Mouse (Mus musculus): ENCODE measurements around the gene Ptprt. TPM values are rescaled to one million over a fixed set of nuclear protein-coding genes. Genes with fewer than 3 reads are reported as not detected.

Ptprt gene
- polyA plus RNA-seq, 1 experiment from 2014 or later: 15.0 TPM

- H3K9ac ChIP-seq: no peak overlapping the region
- no peaks in the 10 kb centered on the region for H3K27me3 ChIP-seq (replicated peaks)
- no peaks in the 10 kb centered on the region for H3K36me3 ChIP-seq (replicated peaks)
- H3K4me2 ChIP-seq: no peak overlapping the region
- H3K4me3 ChIP-seq: no peak overlapping the region
- no peaks in the 10 kb centered on the region; the same call in 1 of the 2 replicates for H3K4me1 ChIP-seq
- H3K27ac ChIP-seq: no peak overlapping the region
- 77% methylated on average over 6 of the region's 6 CpGs for WGBS
- no peaks in the 10 kb centered on the region for H3K9me3 ChIP-seq
- ATAC-seq (replicated peaks): no peak
Measured at GRCm38 (mm10) chr2:162394601-162395000, 266.3 kb downstream of the Ptprt start.

- ATAC-seq (replicated peaks): 0 out of 2 replicates have a peak, but pooled peaks have one; percentile 27
- 59% methylated on average over 4 of the region's 4 CpGs for WGBS
- Histone ChIP-seq H3K4me1 (no peaks in the 10 kb centered on the region), H3K36me3 (replicated peaks) (no peaks in the 10 kb centered on the region), H3K4me3 (no peak overlapping the region), H3K27ac (no peak overlapping the region), H3K9me3 (no peaks in the 10 kb centered on the region), H3K27me3 (replicated peaks) (no peaks in the 10 kb centered on the region), H3K9ac (no peak overlapping the region), H3K4me2 (no peak overlapping the region)
Measured at GRCm38 (mm10) chr2:162391834-162392233, 269.1 kb downstream of the Ptprt start.

GRCm38 (mm10) chr2:162377309-162377708, 283.6 kb downstream of the Ptprt start:
- Histone ChIP-seq H3K9me3 (no peaks in the 10 kb centered on the region), H3K4me2 (no peak overlapping the region), H3K27me3 (replicated peaks) (no peaks in the 10 kb centered on the region), H3K4me1 (no peaks in the 10 kb centered on the region), H3K27ac (no peak overlapping the region), H3K4me3 (no peak overlapping the region), H3K36me3 (replicated peaks) (no peaks in the 10 kb centered on the region), H3K9ac (no peak overlapping the region)
- peak; percentile 63 for ATAC-seq (replicated peaks)
- WGBS: 24% methylated on average over 7 of the region's 7 CpGs

- Histone ChIP-seq H3K36me3 (replicated peaks) (no peaks in the 10 kb centered on the region), H3K4me1 (peaks cover 5% of the 10 kb centered on the region; the same call in 1 of the 2 replicates), H3K9me3 (no peaks in the 10 kb centered on the region), H3K4me2 (no peak overlapping the region), H3K9ac (no peak overlapping the region), H3K27ac (no peak overlapping the region), H3K4me3 (no peak overlapping the region), H3K27me3 (replicated peaks) (no peaks in the 10 kb centered on the region)
- no peak for ATAC-seq (replicated peaks)
- 72% methylated on average over 1 of the region's 1 CpGs for WGBS
Measured at GRCm38 (mm10) chr2:162349047-162349446, 311.9 kb downstream of the Ptprt start.

GRCm38 (mm10) chr2:162341846-162342245, 319.1 kb downstream of the Ptprt start:
- H3K4me1 ChIP-seq: no peaks in the 10 kb centered on the region
- H3K4me3 ChIP-seq: no peak overlapping the region
- no peak for ATAC-seq (replicated peaks)
- no peak overlapping the region for H3K27ac ChIP-seq
- H3K9me3 ChIP-seq: no peaks in the 10 kb centered on the region
- H3K36me3 ChIP-seq (replicated peaks): no peaks in the 10 kb centered on the region
- H3K4me2 ChIP-seq: no peak overlapping the region
- H3K27me3 ChIP-seq (replicated peaks): no peaks in the 10 kb centered on the region
- 70% methylated on average over 2 of the region's 2 CpGs for WGBS
- H3K9ac ChIP-seq: no peak overlapping the region

- no peaks in the 10 kb centered on the region for H3K4me1 ChIP-seq
- no peak overlapping the region for H3K27ac ChIP-seq
- no peak overlapping the region for H3K9ac ChIP-seq
- WGBS: 58% methylated on average over 1 of the region's 1 CpGs
- H3K4me3 ChIP-seq: no peak overlapping the region
- no peak overlapping the region for H3K4me2 ChIP-seq
- H3K9me3 ChIP-seq: no peaks in the 10 kb centered on the region
- H3K36me3 ChIP-seq (replicated peaks): no peaks in the 10 kb centered on the region
- H3K27me3 ChIP-seq (replicated peaks): no peaks in the 10 kb centered on the region
- no peak for ATAC-seq (replicated peaks)
Measured at GRCm38 (mm10) chr2:162340231-162340630, 320.7 kb downstream of the Ptprt start.

- no peak overlapping the region for H3K4me2 ChIP-seq
- WGBS: 27% methylated on average over 5 of the region's 5 CpGs
- H3K27me3 ChIP-seq (replicated peaks): no peaks in the 10 kb centered on the region
- no peaks in the 10 kb centered on the region for H3K36me3 ChIP-seq (replicated peaks)
- H3K9ac ChIP-seq: no peak overlapping the region
- ATAC-seq (replicated peaks): no peak
- H3K27ac ChIP-seq: no peak overlapping the region
- peaks cover 14% of the 10 kb centered on the region for H3K4me1 ChIP-seq
- H3K9me3 ChIP-seq: no peaks in the 10 kb centered on the region
- H3K4me3 ChIP-seq: no peak overlapping the region
Measured at GRCm38 (mm10) chr2:162332066-162332683, 328.8 kb downstream of the Ptprt start.

GRCm38 (mm10) chr2:162329430-162329829, 331.5 kb downstream of the Ptprt start:
- ATAC-seq (replicated peaks): no peak
- Histone ChIP-seq H3K36me3 (replicated peaks) (no peaks in the 10 kb centered on the region), H3K9ac (no peak overlapping the region), H3K4me2 (no peak overlapping the region), H3K4me1 (peaks cover 14% of the 10 kb centered on the region), H3K4me3 (no peak overlapping the region), H3K27ac (no peak overlapping the region), H3K27me3 (replicated peaks) (no peaks in the 10 kb centered on the region), H3K9me3 (no peaks in the 10 kb centered on the region)
- WGBS: 93% methylated on average over 9 of the region's 9 CpGs

GRCm38 (mm10) chr2:162322411-162322810, 338.5 kb downstream of the Ptprt start:
- WGBS: 70% methylated on average over 5 of the region's 5 CpGs
- no peaks in the 10 kb centered on the region for H3K27me3 ChIP-seq (replicated peaks)
- H3K27ac ChIP-seq: no peak overlapping the region
- no peak overlapping the region for H3K4me2 ChIP-seq
- H3K4me3 ChIP-seq: no peak overlapping the region
- no peaks in the 10 kb centered on the region for H3K9me3 ChIP-seq
- no peak overlapping the region for H3K9ac ChIP-seq
- no peaks in the 10 kb centered on the region for H3K4me1 ChIP-seq
- ATAC-seq (replicated peaks): no peak
- no peaks in the 10 kb centered on the region for H3K36me3 ChIP-seq (replicated peaks)

GRCm38 (mm10) chr2:162307996-162308395, 353.0 kb downstream of the Ptprt start:
- no peaks in the 10 kb centered on the region for H3K4me1 ChIP-seq
- 80% methylated on average over 2 of the region's 2 CpGs for WGBS
- no peak for ATAC-seq (replicated peaks)
- H3K27me3 ChIP-seq (replicated peaks): no peaks in the 10 kb centered on the region
- no peak overlapping the region for H3K4me3 ChIP-seq
- no peaks in the 10 kb centered on the region for H3K36me3 ChIP-seq (replicated peaks)
- no peaks in the 10 kb centered on the region for H3K9me3 ChIP-seq
- no peak overlapping the region for H3K27ac ChIP-seq
- no peak overlapping the region for H3K4me2 ChIP-seq
- no peak overlapping the region for H3K9ac ChIP-seq

GRCm38 (mm10) chr2:162294070-162294469, 366.9 kb downstream of the Ptprt start:
- no peak for ATAC-seq (replicated peaks)

GRCm38 (mm10) chr2:162282606-162283005, 378.3 kb downstream of the Ptprt start:
- no peak for ATAC-seq (replicated peaks)
- WGBS: 77% methylated on average over 4 of the region's 4 CpGs

More at GRCm38 (mm10) chr2:162294070-162294469, 366.9 kb downstream of the Ptprt start:
- Histone ChIP-seq H3K27ac (no peak overlapping the region), H3K9ac (no peak overlapping the region), H3K36me3 (replicated peaks) (no peaks in the 10 kb centered on the region), H3K27me3 (replicated peaks) (no peaks in the 10 kb centered on the region), H3K4me3 (no peak overlapping the region), H3K4me1 (no peaks in the 10 kb centered on the region), H3K9me3 (no peaks in the 10 kb centered on the region; the same call in 1 of the 2 replicates), H3K4me2 (no peak overlapping the region)
- 77% methylated on average over 2 of the region's 2 CpGs for WGBS

GRCm38 (mm10) chr2:162282121-162282520, 378.8 kb downstream of the Ptprt start:
- Histone ChIP-seq H3K4me1 (peaks cover 10% of the 10 kb centered on the region), H3K27me3 (replicated peaks) (no peaks in the 10 kb centered on the region), H3K9ac (no peak overlapping the region), H3K27ac (peak overlapping the region; percentile 25; the same call in 1 of the 2 replicates), H3K36me3 (replicated peaks) (no peaks in the 10 kb centered on the region), H3K9me3 (no peaks in the 10 kb centered on the region), H3K4me3 (no peak overlapping the region), H3K4me2 (0 out of 2 replicates have a peak overlapping the region, but pooled peaks have one; percentile 9)
- WGBS: 18% methylated on average over 10 of the region's 10 CpGs
- no peak for ATAC-seq (replicated peaks)

More at GRCm38 (mm10) chr2:162282606-162283005, 378.3 kb downstream of the Ptprt start:
- no peaks in the 10 kb centered on the region for H3K27me3 ChIP-seq (replicated peaks)
- H3K27ac ChIP-seq: peak overlapping the region; percentile 25; the same call in 1 of the 2 replicates
- no peak overlapping the region for H3K4me3 ChIP-seq
- peaks cover 10% of the 10 kb centered on the region for H3K4me1 ChIP-seq
- H3K36me3 ChIP-seq (replicated peaks): no peaks in the 10 kb centered on the region
- no peak overlapping the region for H3K9ac ChIP-seq
- no peaks in the 10 kb centered on the region for H3K9me3 ChIP-seq
- no peak overlapping the region for H3K4me2 ChIP-seq
